Mouse (Mus musculus) hindbrain, embryonic 11.5 days (tissue): ENCODE data around the gene Dnase1l3. TPM values are rescaled to one million over a fixed set of nuclear protein-coding genes. Genes with fewer than 3 reads are reported as not detected.

Experiments used
- ATAC-seq: fragments of 200-750 bp; cut with Nextera tagmentation; 2 replicates; pipeline ENCODE4 v1.8.0; 2017; ENCODE audit warnings: mild to moderate bottlenecking, moderate TSS enrichment, moderate library complexity; ENCODE audit not compliant: low FRiP score
- DNase-seq: peaks from one replicate; pipeline ENCODE4 v3.0.0-alpha.2; 2015; ENCODE audit warnings: low spot score
- H3K27ac ChIP-seq: fragments of 300-500 bp; sonication (generic); 2 replicates; pipeline ENCODE4 v1.5.1; 2014; ENCODE audit warnings: mild to moderate bottlenecking, low read depth, low read length
- H3K27me3 ChIP-seq: fragments of 300-500 bp; sonication (generic); 2 replicates; pipeline ENCODE4 v1.6.1; 2014; ENCODE audit warnings: mild to moderate bottlenecking, low read length, moderate library complexity, mixed read lengths; ENCODE audit not compliant: control insufficient read depth, insufficient read depth
- H3K36me3 ChIP-seq: fragments of 300-500 bp; sonication (generic); 2 replicates; pipeline ENCODE4 v1.6.1; 2014; ENCODE audit warnings: mild to moderate bottlenecking, low read length, moderate library complexity, mixed read lengths; ENCODE audit not compliant: control insufficient read depth, insufficient read depth
- H3K4me1 ChIP-seq: fragments of 300-500 bp; sonication (generic); replicated peaks from 2 replicates; pipeline ENCODE4 v1.6.1; 2014; ENCODE audit warnings: low read length, mixed read lengths; ENCODE audit not compliant: control insufficient read depth, insufficient read depth
- H3K4me2 ChIP-seq: fragments of 300-500 bp; sonication (generic); replicated peaks from 2 replicates; pipeline ENCODE4 v1.6.1; 2014; ENCODE audit warnings: mild to moderate bottlenecking, low read depth, low read length
- H3K4me3 ChIP-seq: fragments of 300-500 bp; sonication (generic); 2 replicates; pipeline ENCODE4 v1.5.1; 2014; ENCODE audit warnings: low read depth, low read length
- H3K9ac ChIP-seq: fragments of 300-500 bp; sonication (generic); 2 replicates; pipeline ENCODE4 v1.6.1; 2014; ENCODE audit warnings: low read depth, low read length
- H3K9me3 ChIP-seq: fragments of 300-500 bp; sonication (generic); 2 replicates; pipeline ENCODE4 v1.6.1; 2016; ENCODE audit warnings: low read length; ENCODE audit not compliant: control insufficient read depth
- WGBS: fragments of 180-500 bp; shearing (Covaris S2); extraction: QIAGEN DNeasy Blood & Tissue Kit; methylation state at CpG from one replicate; pipeline ENCODE4 v1.1.7; 2014; 5-methylcytosine and 5-hydroxymethylcytosine counted together
- polyA plus RNA-seq: library from polyadenylated mRNA; unstranded; fragments of >200 nt; fragmentation: Nextera tagmentation; extraction: Ambion mirVana; gene quantifications from 2 replicates; pipeline ENCODE4 v1.2.1, GENCODE M21; 2014

Dnase1l3 gene
- polyA plus RNA-seq, 1 experiment from 2014 or later = 0.03 TPM

GRCm38 (mm10) chr14:8020011-8020410 lies 25.6 kb upstream of the Dnase1l3 start:
- Histone ChIP-seq H3K36me3 (no peaks in the 10 kb centered on the region), H3K27me3 (no peaks in the 10 kb centered on the region), H3K4me2 (no peak overlapping the region), H3K9ac (no peak overlapping the region), H3K4me1 (no peaks in the 10 kb centered on the region), H3K9me3 (no peaks in the 10 kb centered on the region), H3K4me3 (no peak overlapping the region), H3K27ac (no peak overlapping the region)
- 100% methylated on average over 1 of the region's 1 CpGs for WGBS
- DNase-seq = no peak
- no peak for ATAC-seq

DNA sequence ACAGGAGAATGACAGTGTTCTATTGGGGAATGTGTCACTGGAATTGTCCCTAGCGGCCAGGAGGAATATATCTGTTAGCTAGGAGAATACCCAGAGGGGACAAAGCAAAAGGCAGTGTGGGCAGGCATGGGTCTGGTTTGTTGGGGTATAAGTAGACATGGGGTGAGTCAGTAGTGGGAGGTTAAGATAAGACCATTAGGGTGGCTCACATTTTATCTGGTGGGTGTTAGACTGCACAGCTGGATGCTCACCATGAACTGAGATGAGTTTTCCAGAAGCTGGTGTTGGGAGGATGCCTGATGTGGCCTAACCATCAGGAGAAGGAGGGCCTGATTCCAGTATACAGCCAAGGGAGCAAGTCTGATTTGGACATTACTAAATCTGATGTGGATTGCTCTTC lies 22.6 kb upstream of the Dnase1l3 start:
- Histone ChIP-seq H3K4me1 (no peaks in the 10 kb centered on the region), H3K27me3 (no peaks in the 10 kb centered on the region), H3K27ac (no peak overlapping the region), H3K4me3 (no peak overlapping the region), H3K9me3 (no peaks in the 10 kb centered on the region), H3K36me3 (no peaks in the 10 kb centered on the region), H3K9ac (no peak overlapping the region), H3K4me2 (no peak overlapping the region)
- ATAC-seq = no peak
- 68% methylated on average over 1 of the region's 1 CpGs for WGBS
- no peak for DNase-seq

- Histone ChIP-seq H3K9ac (no peak overlapping the region), H3K9me3 (no peaks in the 10 kb centered on the region), H3K4me3 (no peak overlapping the region), H3K27me3 (no peaks in the 10 kb centered on the region), H3K36me3 (no peaks in the 10 kb centered on the region), H3K27ac (no peak overlapping the region), H3K4me2 (no peak overlapping the region), H3K4me1 (no peaks in the 10 kb centered on the region)
- DNase-seq (no peak), ATAC-seq (no peak)
- WGBS = 91% methylated on average over 6 of the region's 6 CpGs
Observed at GRCm38 (mm10) chr14:8016276-8016675, 21.9 kb upstream of the Dnase1l3 start.

GRCm38 (mm10) chr14:8015756-8016155 lies 21.4 kb upstream of the Dnase1l3 start:
- no peaks in the 10 kb centered on the region for H3K9me3 ChIP-seq
- no peaks in the 10 kb centered on the region for H3K36me3 ChIP-seq
- H3K27ac ChIP-seq = no peak overlapping the region
- no peak overlapping the region for H3K4me3 ChIP-seq
- no peak for DNase-seq
- no peaks in the 10 kb centered on the region for H3K4me1 ChIP-seq
- no peak overlapping the region for H3K9ac ChIP-seq
- H3K27me3 ChIP-seq = no peaks in the 10 kb centered on the region
- ATAC-seq = no peak
- WGBS = 96% methylated on average over 6 of the region's 6 CpGs
- H3K4me2 ChIP-seq = no peak overlapping the region

GRCm38 (mm10) chr14:8011938-8012337 lies 17.6 kb upstream of the Dnase1l3 start:
- H3K27me3 ChIP-seq = no peaks in the 10 kb centered on the region
- no peak for ATAC-seq
- H3K9me3 ChIP-seq = no peaks in the 10 kb centered on the region
- H3K4me3 ChIP-seq = no peak overlapping the region
- no peak overlapping the region for H3K27ac ChIP-seq
- WGBS = 79% methylated on average over 6 of the region's 6 CpGs
- no peak overlapping the region for H3K4me2 ChIP-seq
- no peaks in the 10 kb centered on the region for H3K4me1 ChIP-seq
- no peaks in the 10 kb centered on the region for H3K36me3 ChIP-seq
- no peak for DNase-seq
- H3K9ac ChIP-seq = no peak overlapping the region

GRCm38 (mm10) chr14:8011297-8011696 lies 16.9 kb upstream of the Dnase1l3 start:
- no peak for DNase-seq
- Histone ChIP-seq H3K4me3 (no peak overlapping the region), H3K9me3 (no peaks in the 10 kb centered on the region), H3K27me3 (no peaks in the 10 kb centered on the region), H3K9ac (no peak overlapping the region), H3K27ac (no peak overlapping the region), H3K36me3 (no peaks in the 10 kb centered on the region), H3K4me1 (no peaks in the 10 kb centered on the region), H3K4me2 (no peak overlapping the region)
- WGBS = 88% methylated on average over 2 of the region's 2 CpGs
- ATAC-seq = no peak

- no peaks in the 10 kb centered on the region for H3K4me1 ChIP-seq
- no peaks in the 10 kb centered on the region for H3K9me3 ChIP-seq
- no peak overlapping the region for H3K27ac ChIP-seq
- no peak overlapping the region for H3K4me3 ChIP-seq
- DNase-seq (no peak), ATAC-seq (no peak)
- H3K9ac ChIP-seq = no peak overlapping the region
- 91% methylated on average over 10 of the region's 10 CpGs for WGBS
- H3K27me3 ChIP-seq = 0 out of 2 replicates have a peak, but pooled peaks cover 2% of the 10 kb centered on the region
- H3K36me3 ChIP-seq = no peaks in the 10 kb centered on the region
- H3K4me2 ChIP-seq = no peak overlapping the region
Observed at GRCm38 (mm10) chr14:8007923-8008322, 13.6 kb upstream of the Dnase1l3 start.

GRCm38 (mm10) chr14:8007486-8007885 lies 13.1 kb upstream of the Dnase1l3 start:
- H3K9ac ChIP-seq = no peak overlapping the region
- 0 out of 2 replicates have a peak, but pooled peaks cover 2% of the 10 kb centered on the region for H3K27me3 ChIP-seq
- H3K27ac ChIP-seq = no peak overlapping the region
- no peak overlapping the region for H3K4me2 ChIP-seq
- no peak overlapping the region for H3K4me3 ChIP-seq
- H3K4me1 ChIP-seq = no peaks in the 10 kb centered on the region
- no peaks in the 10 kb centered on the region for H3K36me3 ChIP-seq
- no peaks in the 10 kb centered on the region for H3K9me3 ChIP-seq
- ATAC-seq (no peak), DNase-seq (no peak)
- WGBS = 88% methylated on average over 2 of the region's 2 CpGs

GRCm38 (mm10) chr14:8007084-8007483 lies 12.7 kb upstream of the Dnase1l3 start:
- no peak overlapping the region for H3K27ac ChIP-seq
- no peak for DNase-seq
- no peaks in the 10 kb centered on the region for H3K9me3 ChIP-seq
- no peak overlapping the region for H3K4me3 ChIP-seq
- H3K36me3 ChIP-seq = no peaks in the 10 kb centered on the region
- no peaks in the 10 kb centered on the region for H3K4me1 ChIP-seq
- no peak overlapping the region for H3K4me2 ChIP-seq
- ATAC-seq = no peak
- H3K27me3 ChIP-seq = peaks cover 4% of the 10 kb centered on the region; the same call in 1 of the 2 replicates
- no peak overlapping the region for H3K9ac ChIP-seq
